Mouse (Mus musculus) bone marrow macrophage, adult 2 months (primary cell): ENCODE data around the gene Hist2h2be. TPM values are rescaled to one million over a fixed set of nuclear protein-coding genes. Genes with fewer than 3 reads are reported as not detected.
A peak's percentile ranks its signal among the peaks of the same experiment; 100 is the strongest.

Source experiments
- H3K27ac ChIP-seq: 2 replicates; pipeline ENCODE4 v1.5.1; 2012; ENCODE audit warnings: low read depth, low read length; ENCODE audit not compliant: insufficient read depth
- H3K4me1 ChIP-seq: 2 replicates; pipeline ENCODE4 v1.6.1; 2012; ENCODE audit warnings: low read length; ENCODE audit not compliant: control insufficient read depth, insufficient read depth
- H3K4me3 ChIP-seq: 2 replicates; pipeline ENCODE4 v1.5.1; 2012; ENCODE audit warnings: mild to moderate bottlenecking, low read length, moderate library complexity; ENCODE audit not compliant: insufficient read depth
- CTCF ChIP-seq: IDR thresholded peaks from 2 replicates; pipeline ENCODE4 v1.5.1; 2012; ENCODE audit warnings: low read depth, mild to moderate bottlenecking, low read length, moderate library complexity
- POLR2A ChIP-seq: IDR thresholded peaks from 2 replicates; pipeline ENCODE4 v1.6.1; 2012; ENCODE audit warnings: mild to moderate bottlenecking, low read depth, low read length, borderline replicate concordance
- polyA plus RNA-seq: library from polyadenylated mRNA; stranded (reverse); fragments of >200 nt; gene quantifications from 2 replicates; pipeline ENCODE4 v1.2.4, GENCODE M21; 2012; ENCODE audit not compliant: missing spikeins, insufficient read depth, insufficient read length

Hist2h2be gene
- polyA plus RNA-seq, 1 experiment = 13.9 TPM

DNA sequence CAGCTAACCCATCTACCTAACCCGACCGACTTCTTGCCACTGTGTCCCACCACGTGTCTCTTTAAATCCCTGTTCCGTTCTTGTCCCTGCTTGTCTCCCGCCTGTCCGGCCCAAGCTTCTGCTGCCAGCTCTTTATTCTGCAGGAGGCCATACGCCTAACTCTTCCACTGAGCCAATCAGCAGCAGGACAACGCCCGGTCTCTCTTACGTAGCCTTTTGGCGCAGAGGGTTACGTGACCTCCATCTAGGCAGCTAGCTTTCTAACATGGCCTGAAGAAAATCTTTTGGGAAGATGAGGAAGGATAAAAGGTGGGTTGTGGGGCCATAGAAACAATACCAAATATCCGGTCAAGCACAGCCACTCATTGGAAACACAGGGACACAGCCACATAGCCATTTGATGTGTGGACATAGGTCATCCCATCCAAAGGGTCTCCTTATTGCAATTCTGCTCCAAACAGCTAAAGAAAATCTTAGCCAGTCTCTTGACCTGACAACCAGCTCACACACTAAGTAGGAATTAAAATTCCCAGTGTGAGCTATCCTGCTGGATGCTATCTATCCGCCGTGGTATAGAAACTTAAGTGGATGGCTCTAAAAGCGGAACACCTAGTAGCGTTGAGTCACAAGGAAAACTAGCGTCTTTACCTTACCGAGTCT, 41.4 kb downstream of the Hist2h2be start:
- Histone ChIP-seq H3K4me3 (peak overlapping the region; percentile 76), H3K27ac (peak overlapping the region; percentile 93), H3K4me1 (peaks cover 24% of the 10 kb centered on the region)
- TF ChIP-seq CTCF (no peak), POLR2A (no peak)

DNA sequence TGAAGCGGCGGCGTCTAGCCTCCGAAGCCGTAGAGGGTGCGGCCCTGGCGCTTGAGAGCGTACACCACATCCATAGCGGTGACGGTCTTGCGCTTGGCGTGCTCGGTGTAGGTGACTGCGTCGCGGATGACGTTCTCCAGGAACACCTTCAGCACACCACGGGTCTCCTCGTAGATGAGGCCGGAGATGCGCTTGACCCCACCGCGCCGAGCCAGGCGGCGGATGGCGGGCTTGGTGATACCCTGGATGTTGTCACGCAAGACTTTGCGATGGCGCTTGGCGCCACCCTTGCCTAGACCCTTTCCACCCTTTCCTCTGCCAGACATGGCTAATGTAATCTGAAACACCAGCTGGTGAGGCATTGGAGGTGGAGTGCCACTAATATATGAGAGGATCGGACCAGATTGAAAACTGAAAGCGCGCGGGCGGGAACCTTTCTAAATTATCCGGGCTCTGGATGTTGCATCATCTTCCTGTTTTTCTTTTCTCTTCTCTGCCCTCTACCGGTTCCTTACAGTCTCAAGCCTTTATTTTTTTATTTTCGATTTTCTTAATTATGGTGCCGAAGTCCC, 42.1 kb downstream of the Hist2h2be start, which contains the start of gene Hist2h4:
Hist2h4 (minus strand) TSS at position 333 of the 572 bp plus-strand sequence.
- H3K27ac ChIP-seq = peak within 1 kb of the TSS; percentile 94
- TF ChIP-seq POLR2A (peak; percentile 95), CTCF (no peak)
- H3K4me1 ChIP-seq = peaks cover 28% of the 10 kb centered on the region
- peak within 1 kb of the TSS; percentile 76 for H3K4me3 ChIP-seq

DNA sequence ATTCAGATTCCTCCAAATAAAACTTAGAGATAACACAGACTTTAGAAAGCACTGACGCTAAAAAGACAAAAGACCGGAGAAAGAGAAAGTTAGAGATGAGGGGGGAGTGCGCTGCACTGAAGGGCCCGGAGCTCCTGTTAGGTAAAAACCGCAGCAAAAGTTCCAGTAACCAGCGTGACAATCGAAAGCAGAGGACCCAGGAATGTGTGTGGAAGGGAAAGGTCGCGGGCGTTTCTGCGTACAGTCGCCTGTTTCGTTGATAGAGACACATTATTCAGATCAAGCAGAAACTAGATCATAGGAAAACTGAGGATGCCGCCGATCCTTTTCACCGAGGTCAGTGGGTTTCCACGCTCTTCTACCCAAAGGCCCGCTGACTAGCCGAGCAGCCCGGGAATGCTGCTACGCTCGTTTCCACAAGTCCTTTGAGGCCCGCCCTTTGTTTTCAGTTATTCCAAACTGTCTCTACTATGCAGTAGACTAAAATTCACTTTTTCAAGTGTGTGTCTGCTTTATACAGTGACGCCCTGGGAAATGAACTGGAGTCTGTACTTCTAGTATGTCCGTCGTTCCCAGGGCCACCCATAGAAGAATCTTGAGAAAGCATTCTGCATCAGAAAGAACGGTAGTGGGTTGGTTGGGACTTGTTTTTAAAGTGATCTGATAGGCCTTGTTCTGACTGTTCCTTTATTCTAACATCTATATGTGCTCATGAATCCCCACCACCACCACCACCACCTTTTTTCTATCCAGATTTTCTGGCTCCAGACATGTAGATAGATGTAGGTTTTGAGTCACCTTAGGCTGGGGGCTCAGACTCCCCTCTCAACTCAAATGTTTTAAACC, 42.9 kb downstream of the Hist2h2be start:
- Histone ChIP-seq H3K4me3 (peak overlapping the region; percentile 71), H3K27ac (peak overlapping the region; percentile 94), H3K4me1 (peaks cover 28% of the 10 kb centered on the region)
- TF ChIP-seq POLR2A (0 out of 2 replicates have a peak, but pooled peaks have one; percentile 51), CTCF (no peak; the same call in 1 of the 2 replicates)

DNA sequence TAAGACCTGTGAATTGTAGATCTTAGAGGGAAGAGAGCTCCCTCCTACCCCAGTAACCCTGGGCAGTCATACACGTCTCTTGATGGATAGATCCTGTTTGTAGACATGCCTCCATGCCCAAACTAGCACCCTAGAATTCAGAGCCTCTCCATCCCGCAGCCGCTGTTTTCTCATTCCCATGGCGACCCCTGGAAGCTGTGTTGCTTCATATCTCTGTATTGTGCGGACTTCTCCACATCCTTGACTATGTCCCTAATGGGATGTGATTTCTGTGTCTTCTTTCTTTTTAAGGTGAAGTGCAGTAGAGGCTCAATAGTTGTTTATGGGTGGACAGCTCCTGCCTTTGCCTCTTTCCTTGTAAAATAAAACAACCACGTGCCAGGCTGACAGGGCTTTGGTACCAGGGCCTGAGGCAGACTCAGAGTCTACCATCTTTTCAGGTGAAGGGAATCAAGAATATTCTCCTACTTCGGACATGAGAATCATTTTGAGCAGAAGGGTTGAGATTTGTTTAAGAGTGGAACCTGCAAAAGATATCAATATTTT, 43.6 kb downstream of the Hist2h2be start:
- H3K4me1 ChIP-seq = peaks cover 28% of the 10 kb centered on the region
- no peak for TF ChIP-seq CTCF
- no peak for TF ChIP-seq POLR2A
- peak overlapping the region; percentile 71 for H3K4me3 ChIP-seq
- H3K27ac ChIP-seq = peak overlapping the region; percentile 94

DNA sequence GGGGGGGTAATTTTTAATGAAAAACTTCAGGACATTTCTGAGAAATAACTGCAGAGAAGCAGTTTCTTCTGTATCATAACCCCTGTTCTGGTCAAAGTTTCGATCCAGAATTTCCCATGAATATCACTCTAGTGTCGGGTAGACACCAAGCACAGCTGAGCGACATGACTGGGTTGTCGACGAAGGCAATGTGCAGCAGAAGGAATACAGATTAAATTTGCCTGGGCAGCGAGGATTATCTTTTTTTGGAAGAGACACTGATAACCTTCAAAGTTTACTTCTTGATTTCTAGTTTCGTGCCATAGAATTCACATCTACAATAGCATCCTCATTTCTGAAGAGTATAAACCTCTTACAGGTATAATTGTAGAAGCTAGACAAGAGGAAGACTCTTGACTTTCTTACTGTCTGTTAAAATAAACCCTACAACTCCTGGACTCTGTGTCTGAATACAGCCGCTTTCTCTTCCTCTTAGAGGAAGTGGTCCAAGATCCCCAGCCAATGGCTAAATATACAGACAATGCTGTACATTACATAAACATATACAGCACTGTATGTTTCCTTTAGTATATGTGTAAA, 45.3 kb downstream of the Hist2h2be start:
- H3K27ac ChIP-seq = no peak overlapping the region
- H3K4me1 ChIP-seq = peaks cover 26% of the 10 kb centered on the region
- TF ChIP-seq CTCF (no peak), POLR2A (no peak)
- no peak overlapping the region for H3K4me3 ChIP-seq

DNA sequence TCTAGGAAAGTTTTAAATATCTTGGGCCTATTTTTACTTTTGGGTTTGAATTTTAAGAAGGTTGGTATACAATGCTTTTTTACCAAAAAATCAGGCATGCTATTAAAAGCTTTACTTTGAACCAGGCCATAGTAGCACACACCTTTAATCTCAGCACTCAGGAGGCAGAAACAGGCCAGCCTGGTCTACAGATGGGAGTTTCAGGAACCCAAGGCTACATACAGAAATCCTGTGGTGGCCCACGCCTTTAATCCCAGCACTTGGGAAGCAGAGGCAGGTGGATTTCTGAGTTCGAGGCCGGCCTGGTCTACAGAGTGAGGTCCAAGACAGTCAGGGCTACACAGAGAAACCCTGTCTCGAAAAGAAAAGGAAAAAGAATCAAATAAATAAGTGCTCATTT, 46.6 kb downstream of the Hist2h2be start:
- no peak overlapping the region for H3K4me3 ChIP-seq
- no peak for TF ChIP-seq CTCF
- TF ChIP-seq POLR2A = no peak
- 0 out of 2 replicates have a peak overlapping the region, but pooled peaks have one; percentile 24 for H3K27ac ChIP-seq
- peaks cover 20% of the 10 kb centered on the region for H3K4me1 ChIP-seq

DNA sequence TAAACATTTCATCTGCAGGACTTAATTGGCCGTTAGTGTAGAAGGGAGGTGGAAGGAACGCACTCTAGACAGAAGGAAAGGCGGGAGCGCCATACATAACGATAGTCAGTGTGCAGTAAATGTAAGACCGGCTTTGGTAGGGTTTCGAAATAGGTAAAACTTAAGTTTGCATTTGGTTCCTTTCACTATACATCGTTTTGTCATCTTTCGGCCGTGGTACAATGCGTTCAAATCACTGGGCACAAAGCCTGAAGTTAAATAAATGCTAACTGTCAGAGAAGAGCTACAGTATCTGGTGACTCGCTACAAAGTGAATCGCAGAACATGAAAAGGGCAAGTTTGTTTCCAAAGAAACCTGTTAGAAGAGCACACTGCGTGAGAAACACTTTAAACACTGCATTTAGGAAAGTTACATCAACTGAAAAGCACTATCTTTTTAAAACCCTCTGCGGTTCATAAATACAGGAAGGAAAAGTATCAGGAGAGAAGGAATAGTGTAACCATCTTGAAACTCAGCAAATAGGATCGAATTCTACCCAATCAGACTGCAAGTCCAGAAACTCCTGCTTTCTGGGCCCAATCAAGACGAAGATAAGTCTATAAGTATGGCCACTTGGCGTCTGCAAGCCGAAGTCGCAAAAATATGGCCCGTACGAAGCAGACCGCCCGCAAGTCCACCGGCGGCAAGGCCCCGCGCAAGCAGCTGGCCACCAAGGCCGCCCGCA, 47.3 kb downstream of the Hist2h2be start, which contains the start of gene Hist2h3b:
Hist2h3b (plus strand) TSS at position 604 of the 725 bp plus-strand sequence.
- Histone ChIP-seq H3K4me3 (peak within 1 kb of the TSS; percentile 69), H3K27ac (peak within 1 kb of the TSS; percentile 94), H3K4me1 (peaks cover 20% of the 10 kb centered on the region)
- TF ChIP-seq POLR2A (no peak), CTCF (no peak)

DNA sequence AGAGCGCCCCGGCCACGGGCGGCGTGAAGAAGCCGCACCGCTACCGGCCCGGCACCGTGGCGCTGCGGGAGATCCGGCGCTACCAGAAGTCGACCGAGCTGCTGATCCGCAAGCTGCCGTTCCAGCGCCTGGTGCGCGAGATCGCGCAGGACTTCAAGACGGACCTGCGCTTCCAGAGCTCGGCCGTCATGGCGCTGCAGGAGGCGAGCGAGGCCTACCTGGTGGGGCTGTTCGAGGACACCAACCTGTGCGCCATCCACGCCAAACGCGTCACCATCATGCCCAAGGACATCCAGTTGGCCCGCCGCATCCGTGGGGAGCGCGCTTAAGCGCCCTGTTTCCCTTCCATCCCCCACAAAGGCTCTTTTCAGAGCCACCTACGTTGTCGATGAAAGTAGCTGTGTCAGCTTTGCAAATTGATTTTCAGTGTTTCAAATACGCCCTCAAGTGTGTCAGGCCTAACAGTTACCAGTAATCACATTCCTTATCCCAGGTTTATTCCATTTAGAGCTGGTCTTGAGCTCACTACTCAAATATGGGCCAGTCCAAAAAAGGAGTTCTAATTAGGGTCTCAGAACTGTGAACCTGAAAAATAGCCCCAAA, 48.0 kb downstream of the Hist2h2be start:
- Histone ChIP-seq H3K4me1 (peaks cover 20% of the 10 kb centered on the region), H3K27ac (peak overlapping the region; percentile 94), H3K4me3 (peak overlapping the region; percentile 69)
